Mouse (Mus musculus) frontal cortex, postnatal 36 days (tissue): ENCODE measurements at regions not wholly inside any gene's neighbourhood (a gene's known extent, or its start where the extent isn't known, plus 50 kb on each side); places are given as distances from the start of the nearest gene placed in this dataset.

Source experiments
- DNase-seq, 2 experiments: peaks; one replicate each; pipeline ENCODE4 v3.0.0; 2022; ENCODE audit warnings: low spot score in 2 of 2

DNA sequence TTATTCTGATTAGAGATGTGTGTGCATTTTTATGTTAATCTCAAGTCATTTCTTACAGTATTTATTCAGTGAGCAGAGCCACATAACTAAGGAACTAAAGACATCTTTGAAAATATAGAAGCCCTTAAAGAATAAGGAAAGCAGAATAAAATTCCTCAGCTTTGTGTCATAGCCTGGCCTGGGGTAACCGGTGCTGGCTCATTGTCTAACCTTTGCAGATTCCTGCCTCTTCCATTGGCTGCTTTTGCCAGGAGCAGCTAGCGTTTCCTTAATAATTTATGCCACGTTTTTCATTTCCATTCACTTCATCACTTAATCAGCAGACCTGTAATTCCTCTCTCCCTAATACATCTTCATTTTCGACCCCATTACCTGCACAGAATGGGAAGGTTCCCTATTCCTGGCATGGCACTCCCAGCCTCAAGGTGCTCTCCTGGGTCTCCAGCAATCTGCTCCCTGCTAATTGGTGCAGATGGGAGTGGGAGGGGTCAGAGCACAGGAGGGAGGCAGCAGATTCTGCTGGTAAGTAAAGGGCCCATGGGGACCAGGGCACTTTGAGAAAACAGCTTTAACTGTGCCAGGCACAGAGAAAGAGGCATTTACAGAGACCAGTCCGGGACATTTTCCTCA is 413.1 kb downstream of the Stim2 start:
- no peak for DNase-seq

DNA sequence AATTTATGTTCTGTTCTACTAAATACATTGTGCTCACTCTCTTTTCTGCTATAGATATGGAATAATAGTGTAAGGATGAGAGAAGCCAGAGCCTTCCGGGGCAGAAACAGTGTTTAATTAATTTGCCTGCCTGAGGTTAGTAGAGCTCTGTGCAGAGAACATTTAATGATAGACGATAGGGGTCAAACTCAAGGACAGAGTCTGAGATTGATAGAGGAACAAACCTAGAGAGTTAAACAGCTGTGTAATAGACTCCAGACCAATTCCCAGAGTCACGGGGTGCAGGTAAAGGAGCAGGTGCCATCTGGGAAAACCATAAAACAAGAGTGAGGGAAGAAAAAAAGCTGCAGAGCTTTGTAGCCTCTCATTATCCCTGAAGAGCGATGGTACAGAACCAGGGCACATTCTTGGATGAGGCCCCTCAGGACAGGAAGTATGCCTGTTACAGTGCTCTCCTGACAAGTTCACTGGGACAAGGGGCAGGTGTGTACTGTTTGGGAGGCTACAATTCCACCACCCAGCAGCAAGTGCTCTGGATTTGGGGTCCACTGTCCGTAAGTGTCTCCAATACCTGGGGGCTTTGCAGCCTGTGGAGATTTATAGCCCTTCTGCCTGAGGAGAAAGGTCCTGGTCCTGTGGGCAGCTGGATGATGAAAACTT is 421.6 kb downstream of the Stim2 start:
- no peak for DNase-seq

DNA sequence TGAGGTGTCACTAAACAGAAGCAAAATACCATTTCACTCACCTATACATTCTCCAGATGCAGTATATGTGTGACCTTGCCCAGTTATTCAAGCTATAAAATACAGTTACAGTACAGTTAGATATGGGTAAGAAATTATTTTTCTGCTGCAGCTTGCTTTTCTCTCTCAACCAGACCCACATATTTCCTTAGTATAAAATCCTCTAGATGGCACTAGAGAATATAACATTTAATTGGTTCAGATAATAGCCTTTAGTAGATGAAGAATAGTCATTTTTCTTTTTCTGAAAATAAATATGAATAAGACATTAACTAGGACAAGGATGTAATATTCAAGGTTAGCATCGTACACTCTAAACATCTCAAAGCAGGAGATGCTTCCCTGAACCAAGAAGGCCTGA is 441.0 kb downstream of the Stim2 start:
- DNase-seq = no peak

DNA sequence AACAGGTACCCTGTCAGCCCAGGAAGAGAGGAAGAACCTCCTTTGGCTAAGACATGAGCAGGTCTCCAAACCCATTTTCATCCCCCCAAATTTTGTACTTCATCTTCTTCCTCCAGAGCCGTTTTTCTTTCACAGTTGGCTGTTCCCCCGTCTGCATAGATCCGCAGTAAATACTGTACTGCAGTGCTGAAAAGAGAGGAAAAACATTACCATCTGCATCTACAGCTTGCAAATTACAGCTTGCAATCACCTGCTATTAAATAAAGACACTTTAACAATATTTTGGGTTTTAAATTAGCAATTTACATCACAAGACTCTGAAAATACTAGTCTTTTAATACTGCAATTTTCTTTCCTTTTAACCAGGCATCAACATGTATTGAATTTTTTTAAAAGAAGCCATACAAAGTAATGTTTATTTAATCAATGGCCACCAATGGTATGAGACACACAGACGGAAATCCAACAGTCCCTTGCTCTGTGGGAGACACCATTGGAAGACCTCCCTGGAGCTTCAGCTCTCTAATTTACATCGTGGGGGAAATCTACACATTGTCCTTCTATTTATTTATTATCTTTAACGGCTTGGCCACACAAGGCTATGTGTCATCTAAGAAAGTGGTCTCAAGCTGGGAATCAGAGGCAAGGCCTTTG is 442.6 kb downstream of the Stim2 start:
- no peak for DNase-seq

DNA sequence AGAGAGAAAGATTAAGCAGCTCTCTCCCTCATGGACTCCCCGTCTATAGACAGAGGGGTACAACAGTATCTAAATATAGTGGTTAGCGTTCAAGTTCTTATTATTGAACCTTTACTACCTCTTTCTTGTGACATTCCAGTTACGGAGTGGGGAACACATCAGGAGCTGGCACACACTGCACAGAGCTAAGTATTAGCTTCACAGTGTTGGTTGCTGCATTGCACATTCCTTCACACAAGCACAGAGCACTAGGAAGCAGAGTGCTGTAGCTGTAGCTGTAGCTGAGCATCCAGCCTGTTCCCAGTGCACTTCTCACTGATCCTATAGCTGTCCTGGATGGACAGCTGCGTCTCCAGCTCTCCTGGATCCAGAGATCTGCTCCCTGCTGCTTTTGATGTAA is 443.3 kb downstream of the Stim2 start:
- DNase-seq = no peak

DNA sequence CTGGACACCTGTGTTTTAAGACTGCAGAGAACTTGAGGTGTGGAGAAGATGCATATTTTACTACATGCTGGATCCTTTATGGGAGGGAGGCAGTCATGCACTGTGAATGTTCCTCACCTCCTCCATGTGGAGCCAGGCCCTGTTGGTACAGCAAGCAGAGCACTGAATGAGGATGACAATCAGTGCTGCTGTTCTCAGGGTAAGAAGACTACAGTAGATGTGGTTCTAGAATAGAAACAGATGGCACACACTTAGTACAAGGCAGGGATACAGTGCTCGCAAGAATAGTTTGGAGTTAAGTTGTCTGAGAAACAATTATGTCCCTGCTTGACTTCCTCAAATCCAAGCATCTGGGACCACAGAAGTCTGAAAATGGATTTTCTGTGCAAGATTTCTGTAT is 485.6 kb downstream of the Stim2 start:
- DNase-seq = peak in 1 of 2 experiments; percentile 4
